Mouse (Mus musculus) hematopoietic stem cell, adult 5-6 weeks (primary cell): ENCODE data around the gene Psmb11. TPM values are rescaled to one million over a fixed set of nuclear protein-coding genes. Genes with fewer than 3 reads are reported as not detected.

Experiments
- ATAC-seq, 2 experiments: fragments of 125-278 bp in 1 of 2; replicated peaks in 1 of 2; 2 replicates each; pipeline ENCODE4 v1.8.0; 2016 to 2017; ENCODE audit warnings: inconsistent platforms in 2 of 2, mild to moderate bottlenecking in 2 of 2, moderate number of reproducible peaks in 2 of 2, low read depth in 1 of 2, moderate TSS enrichment in 1 of 2; ENCODE audit not compliant: low FRiP score in 2 of 2, poor library complexity in 2 of 2, severe bottlenecking in 2 of 2, insufficient read depth in 1 of 2, low TSS enrichment in 1 of 2
- total RNA-seq: library from RNA; stranded (forward); fragments of 172-1452, 232-1000 nt; gene quantifications from 2 replicates; pipeline ENCODE4 v1.2.3, GENCODE M21; 2017

Gene Psmb11
- not detected in 2 replicates for total RNA-seq

- ATAC-seq, result no peak
These were observed at the start of gene Psmb11 for GRCm38 (mm10) chr14:54621133-54621532. Psmb11 (plus strand) TSS chr14:54621433.

- no peak for ATAC-seq
These were observed 49.1 kb upstream of the Psmb11 start for GRCm38 (mm10) chr14:54572122-54572521.

- ATAC-seq, result no peak
These were observed 48.2 kb upstream of the Psmb11 start for GRCm38 (mm10) chr14:54572790-54573736.

DNA sequence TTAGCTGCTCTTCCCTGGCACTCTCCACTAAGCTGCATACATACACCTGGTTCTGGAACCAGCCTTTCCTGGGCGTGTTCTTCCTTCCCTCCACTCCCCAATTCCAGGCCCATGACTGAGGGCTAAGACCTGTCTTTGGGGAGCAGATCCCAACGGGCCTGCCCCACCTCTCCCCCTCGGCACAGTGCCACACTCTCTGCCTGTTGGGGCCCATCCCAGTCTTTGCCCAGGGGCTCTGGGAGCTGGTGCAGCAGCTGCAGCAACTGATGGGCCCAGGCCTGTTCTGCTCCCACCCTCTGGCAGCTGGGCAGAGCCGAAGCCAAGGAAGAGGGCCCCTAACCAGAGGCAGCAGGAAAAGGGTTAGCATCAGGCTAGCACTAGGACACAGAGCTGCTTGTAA lies 47.0 kb upstream of the Psmb11 start:
- ATAC-seq, result no peak

DNA sequence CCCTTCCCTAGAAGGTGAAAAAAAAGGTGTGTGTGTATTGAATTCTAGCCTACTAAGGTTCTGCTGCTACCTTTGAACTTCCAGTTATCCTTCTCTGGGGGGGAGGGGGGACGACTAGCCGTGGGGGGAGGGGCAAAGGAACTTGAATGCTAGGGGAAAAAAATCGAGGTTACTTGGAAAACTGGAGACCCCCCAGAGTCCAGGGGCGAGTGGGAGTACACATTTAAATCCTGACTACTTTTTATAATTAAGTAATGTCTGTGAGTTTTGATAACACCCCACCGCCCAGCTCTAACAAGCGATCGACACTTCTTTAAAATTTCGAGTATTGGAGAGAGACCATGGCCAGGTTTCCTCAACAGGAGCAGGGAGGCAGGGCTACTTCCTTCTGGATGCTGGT lies 46.2 kb upstream of the Psmb11 start:
- ATAC-seq, result no peak

DNA sequence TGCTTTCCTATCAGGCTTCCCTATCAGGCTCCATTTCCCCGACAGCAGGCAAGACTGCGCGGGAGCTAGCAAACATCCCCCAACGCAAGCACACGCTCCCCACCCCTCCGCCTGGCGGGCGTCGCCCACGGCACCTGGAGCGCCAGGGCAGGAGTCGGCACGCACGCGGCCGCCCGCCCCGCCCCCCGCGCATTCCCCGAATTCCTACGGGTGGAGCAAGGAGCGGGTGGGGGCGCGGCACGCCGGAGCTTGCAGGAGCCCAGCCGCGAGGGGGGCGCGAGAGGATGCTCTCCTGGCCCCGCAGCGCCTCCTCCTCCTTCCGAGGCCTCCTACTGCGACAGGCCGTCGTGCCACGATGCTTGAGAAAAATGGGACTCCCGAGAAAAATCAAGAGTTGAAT lies 45.6 kb upstream of the Psmb11 start:
- ATAC-seq, result no peak

DNA sequence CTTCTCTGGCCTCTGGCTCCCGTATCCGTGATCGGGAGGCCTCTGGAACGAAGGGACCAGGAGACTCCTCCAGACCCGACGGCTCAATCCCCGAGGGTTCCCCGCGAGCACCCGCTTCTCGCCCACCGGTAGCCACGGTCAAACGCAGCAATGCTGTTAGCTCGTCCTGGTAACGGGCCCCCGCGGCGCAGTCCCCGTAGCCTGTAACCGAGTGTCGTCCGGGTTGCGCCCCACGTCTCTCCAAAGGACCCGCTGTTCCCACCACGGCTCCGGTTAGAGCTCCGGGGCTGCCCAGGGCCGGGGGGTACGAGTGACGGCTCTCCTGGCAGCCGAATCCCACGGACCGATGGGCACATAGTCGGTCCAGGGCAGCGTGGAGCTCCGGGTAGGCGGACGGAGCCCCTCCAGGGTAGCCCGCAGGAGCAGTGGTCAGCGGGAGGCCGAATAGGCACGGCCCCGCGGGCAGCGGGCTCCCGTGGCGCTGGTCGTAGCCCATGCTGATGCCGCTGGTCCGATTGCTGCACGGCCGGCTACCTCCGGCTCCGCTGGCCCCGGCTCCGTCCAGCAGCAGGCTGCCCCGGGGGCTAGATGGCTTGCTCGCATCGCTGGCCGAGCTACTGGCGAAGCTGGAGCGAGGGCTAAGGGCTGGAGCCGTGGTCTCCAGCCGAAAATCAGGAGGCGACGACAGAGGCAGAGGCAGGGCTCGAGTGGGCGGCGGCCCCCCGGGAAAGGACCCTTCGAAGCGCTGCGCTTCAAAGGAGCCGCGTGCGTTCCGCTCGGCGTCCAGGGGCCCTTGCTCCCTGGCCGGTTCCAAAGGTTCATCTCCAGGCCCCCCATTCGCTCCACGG lies 44.8 kb upstream of the Psmb11 start:
- ATAC-seq, result no peak

GRCm38 (mm10) chr14:54577089-54577982 lies 43.9 kb upstream of the Psmb11 start, which contains the start of gene Ajuba:
Ajuba (minus strand) TSS chr14:54577558.
- ATAC-seq, result peak; percentile 31 to 61; a peak in 2 of 4 replicates

- peak; percentile 63 to 76 for ATAC-seq
These were observed 43.2 kb upstream of the Psmb11 start for GRCm38 (mm10) chr14:54578063-54578462.

DNA sequence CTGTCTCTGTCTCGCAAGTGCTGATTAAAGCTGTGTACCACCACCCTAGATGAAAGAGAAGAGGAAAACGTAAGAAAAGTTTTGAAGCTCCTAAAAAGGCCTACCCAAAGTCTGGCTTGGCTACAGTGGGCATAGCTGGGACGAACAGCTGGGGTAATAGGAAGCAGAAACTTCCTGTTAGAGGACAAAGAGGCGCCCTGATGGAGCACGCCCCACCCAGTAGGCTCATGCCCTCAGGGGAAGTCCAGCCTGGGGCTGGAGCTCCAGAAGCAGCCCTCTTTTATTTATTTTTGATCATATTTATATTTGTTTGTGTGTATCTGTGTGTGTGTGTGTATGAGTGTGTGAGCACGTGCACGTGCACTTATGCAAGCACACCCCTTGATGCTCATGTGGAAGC lies 41.6 kb upstream of the Psmb11 start:
- 0 out of 4 replicates have a peak, but pooled peaks of 1 of the 2 experiments have one; percentile 26 for ATAC-seq

- no peak for ATAC-seq
These were observed 38.7 kb upstream of the Psmb11 start for GRCm38 (mm10) chr14:54582536-54582935.

DNA sequence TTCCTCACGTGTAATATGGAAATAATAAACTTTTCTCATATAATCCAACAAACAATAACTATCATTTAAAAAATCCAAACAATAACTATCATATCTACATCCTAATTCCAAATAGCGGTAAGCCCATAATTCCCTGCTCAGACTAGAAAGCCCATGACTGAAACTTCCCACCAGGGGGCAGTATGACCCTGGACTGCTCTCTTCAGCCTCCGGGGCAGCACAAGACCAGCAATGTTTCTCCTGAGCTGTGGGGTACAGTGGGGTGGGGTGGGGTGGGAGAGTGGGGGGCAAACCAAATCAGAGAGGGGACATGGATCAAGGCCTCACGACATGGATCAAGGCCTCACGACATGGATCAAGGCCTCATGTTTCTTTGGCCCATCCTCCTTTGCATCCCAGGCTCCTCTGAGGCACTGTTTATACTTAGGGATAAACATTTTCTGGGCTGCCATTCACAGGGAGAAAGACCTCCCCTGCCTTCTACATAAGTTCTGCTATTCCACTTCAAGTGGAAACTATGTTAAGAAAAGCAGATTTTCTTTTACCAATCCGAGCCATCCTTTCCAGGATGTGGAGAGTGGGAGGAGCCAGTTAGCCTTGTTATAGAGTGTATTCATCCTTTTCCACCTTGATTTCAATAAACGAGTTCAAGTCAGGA lies 37.4 kb upstream of the Psmb11 start:
- peak; percentile 53 to 64; a peak in 1 of 4 replicates for ATAC-seq

DNA sequence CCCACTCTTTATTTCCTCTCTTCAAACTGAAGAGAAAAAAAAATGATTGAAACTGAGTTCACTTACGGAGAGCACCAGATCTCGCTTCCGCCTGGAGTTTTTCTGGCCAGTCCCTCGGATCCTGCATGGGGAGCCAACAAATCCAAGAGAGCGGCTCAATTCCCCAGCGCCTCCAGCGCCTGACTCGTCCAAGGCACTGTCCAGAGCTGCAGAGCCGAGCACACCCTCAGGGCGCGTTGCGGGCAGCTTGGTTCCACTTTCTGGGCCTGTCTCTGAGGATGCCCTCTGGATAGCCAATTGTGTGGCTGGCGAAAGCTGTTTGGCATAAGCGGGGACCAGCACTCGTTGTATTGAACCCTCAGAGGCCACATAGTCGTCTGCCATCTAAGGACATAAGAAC lies 30.2 kb upstream of the Psmb11 start:
- no peak for ATAC-seq

GRCm38 (mm10) chr14:54592319-54592934 lies 28.8 kb upstream of the Psmb11 start:
- ATAC-seq, result peak; percentile 74; a peak in 2 of 4 replicates

DNA sequence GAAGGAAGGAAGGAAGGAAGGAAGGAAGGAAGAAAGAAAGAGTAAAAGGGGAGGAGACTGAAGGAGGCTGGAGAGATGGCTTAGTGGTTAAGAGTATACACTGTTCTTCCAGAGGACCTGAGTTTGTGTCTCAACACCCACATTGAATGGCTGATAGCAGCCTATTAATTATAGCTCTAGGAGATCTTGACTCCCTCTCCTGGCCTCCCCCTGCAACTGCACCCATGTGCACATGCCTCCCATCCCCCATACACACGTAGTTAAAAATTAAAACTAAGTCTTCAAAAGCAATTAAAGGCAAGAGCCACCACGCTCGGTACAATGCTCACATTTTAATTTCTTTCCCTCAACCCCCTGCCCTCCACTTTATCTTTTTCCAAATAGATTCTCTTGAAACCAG lies 27.2 kb upstream of the Psmb11 start:
- ATAC-seq, result no peak
